Mouse (Mus musculus): ENCODE data around the gene Fnip2.

- no peak for TF ChIP-seq POLR2A (IDR thresholded peaks at IDR 0.05; ENCODE audit: low read depth, low read length)
- no peak for TF ChIP-seq CTCF (conservative IDR thresholded peaks at IDR 0.05 in 1 of 2, IDR thresholded peaks at IDR 0.05 in 1 of 2; ENCODE audit: low read depth in 2 of 2, low read length in 2 of 2)
- TF ChIP-seq JUN (IDR thresholded peaks at IDR 0.05; ENCODE audit: insufficient read depth, low read depth, low read length) = no peak
- TF ChIP-seq UBTF (IDR thresholded peaks at IDR 0.05; ENCODE audit: low read depth, low read length) = no peak
- no peak for TF ChIP-seq USF1 (IDR thresholded peaks at IDR 0.05; ENCODE audit: low read depth, low read length)
- TF ChIP-seq MAX (IDR thresholded peaks at IDR 0.05; ENCODE audit: low read length) = no peak
- TF ChIP-seq EP300 (IDR thresholded peaks at IDR 0.05; ENCODE audit: low read length) = no peak
- TF ChIP-seq MXI1 (IDR thresholded peaks at IDR 0.05; ENCODE audit: low read depth, low read length) = no peak
- no peak for TF ChIP-seq MYC (IDR thresholded peaks at IDR 0.05; ENCODE audit: low read depth, low read length)
- TF ChIP-seq SMC3 (IDR thresholded peaks at IDR 0.05; ENCODE audit: low read depth, low read length) = no peak
- no peak for TF ChIP-seq MAFK (IDR thresholded peaks at IDR 0.05; ENCODE audit: insufficient replicate concordance, low read length)
- TF ChIP-seq ZC3H11A (IDR thresholded peaks at IDR 0.05; ENCODE audit: low read depth, low read length) = no peak
- TF ChIP-seq SIN3A (IDR thresholded peaks at IDR 0.05; ENCODE audit: low read length) = no peak
- TF ChIP-seq POLR2AphosphoS2 (IDR thresholded peaks at IDR 0.05; ENCODE audit: low read depth, low read length) = no peak
These were observed 12.4 kb upstream of the Fnip2 start for GRCm38 (mm10) chr3:79579891-79580575.

Measured in CH12.LX (cell line).